Mouse (Mus musculus): Measurements from ENCODE around the gene Llgl1. TPM values are rescaled to one million over a fixed set of nuclear protein-coding genes. Genes with fewer than 3 reads are reported as not detected.

Gene Llgl1
- total RNA-seq (2023), result 28.0 to 36.0 TPM (median 31.4 TPM) in 4 replicates

GRCm38 (mm10) chr11:60699524-60700075 is at the start of gene Llgl1:
Llgl1 (plus strand) TSS chr11:60699723.

GRCm38 (mm10) chr11:60726601-60727391 is 27.3 kb downstream of the Llgl1 start, which contains the start of gene Flii:
Flii (minus strand) TSS chr11:60727263.

GRCm38 (mm10) chr11:60728260-60728761 is 28.8 kb downstream of the Llgl1 start, which contains the start of gene Mief2:
Mief2 (plus strand) TSS chr11:60728398.

Other genes with a start within 250 kb of the Llgl1 start
- gene Drg2, start 245.1 kb upstream of the Llgl1 start, total RNA-seq (2023), result 63.8 to 64.9 TPM (median 64.0 TPM) in 4 replicates
- gene Myo15, start 230.4 kb upstream of the Llgl1 start, total RNA-seq (2023), result 0.47 to 0.73 TPM (median 0.61 TPM) in 4 replicates
- gene Alkbh5, start 163.3 kb upstream of the Llgl1 start, total RNA-seq (2023), result 69.4 to 75.1 TPM (median 71.0 TPM) in 4 replicates
- 187 to 204 TPM (median 195 TPM) in 4 replicates for gene Flii, start 27.5 kb downstream of the Llgl1 start, total RNA-seq (2023)
- gene Mief2, start 28.7 kb downstream of the Llgl1 start, total RNA-seq (2023), result 7.8 to 12.8 TPM (median 10.3 TPM) in 4 replicates
- 22.6 to 26.0 TPM (median 23.2 TPM) in 4 replicates for gene Top3a, start 77.6 kb downstream of the Llgl1 start, total RNA-seq (2023)
- gene Smcr8, start 77.8 kb downstream of the Llgl1 start, total RNA-seq (2023), result 105 to 113 TPM (median 109 TPM) in 4 replicates
- 10.0 to 11.7 TPM (median 11.0 TPM) in 4 replicates for gene Shmt1, start 112.0 kb downstream of the Llgl1 start, total RNA-seq (2023)
- 13.1 to 15.5 TPM (median 14.5 TPM) in 4 replicates for gene Dhrs7b, start 130.9 kb downstream of the Llgl1 start, total RNA-seq (2023)
- 20.5 to 21.4 TPM (median 20.7 TPM) in 4 replicates for gene Tmem11, start 179.5 kb downstream of the Llgl1 start, total RNA-seq (2023)
- 31.1 to 35.2 TPM (median 33.0 TPM) in 4 replicates for gene Natd1, start 215.0 kb downstream of the Llgl1 start, total RNA-seq (2023)
- gene Map2k3, start 232.3 kb downstream of the Llgl1 start, total RNA-seq (2023), result 29.6 to 35.3 TPM (median 31.0 TPM) in 4 replicates